Mouse (Mus musculus): ENCODE data around the gene Cpa5. TPM values are rescaled to one million over a fixed set of nuclear protein-coding genes. Genes with fewer than 3 reads are reported as not detected.

The Cpa5 gene
- polyA plus RNA-seq, 1 experiment from 2014 or later: 0.74 TPM

DNA sequence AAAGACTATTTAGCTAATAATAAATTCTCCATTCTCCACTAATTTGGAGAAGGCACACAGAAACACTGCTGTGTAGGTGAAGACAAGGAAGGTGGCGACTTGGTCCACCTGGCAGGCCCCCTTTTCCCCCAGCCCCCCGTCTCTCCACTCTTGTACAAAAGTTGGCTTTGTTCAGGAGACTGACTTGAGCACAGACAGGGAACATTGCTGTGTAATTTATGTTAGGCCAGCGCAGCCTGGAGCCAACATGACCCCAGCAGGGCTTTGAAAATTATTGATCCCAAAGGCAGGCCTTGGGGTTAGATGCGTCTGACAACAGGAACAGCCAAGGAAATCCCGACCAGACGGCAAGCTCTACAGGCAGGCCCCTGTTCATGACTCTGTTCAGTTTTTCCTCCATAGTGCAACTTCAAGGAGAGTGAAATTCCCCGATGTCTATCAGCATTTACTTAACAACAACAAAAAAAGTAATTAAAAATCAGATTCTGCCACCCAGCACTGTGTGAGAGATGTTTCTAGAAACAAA, 6.4 kb upstream of the Cpa5 start:
- WGBS: 75% methylated on average over 7 of the region's 7 CpGs
- no peak overlapping the region for H3K4me2 ChIP-seq (ENCODE audit: low read length)
- no peaks in the 10 kb centered on the region for H3K27me3 ChIP-seq (ENCODE audit: control insufficient read depth, insufficient read depth, low read length)
- no peaks in the 10 kb centered on the region for H3K4me1 ChIP-seq (ENCODE audit: control insufficient read depth in 2 of 2, insufficient read depth in 2 of 2, low read length in 2 of 2)
- ATAC-seq (ENCODE audit: insufficient number of reproducible peaks, insufficient read depth, low FRiP score, low read depth): no peak
- H3K9ac ChIP-seq (ENCODE audit: low read length): no peak overlapping the region
- H3K36me3 ChIP-seq (ENCODE audit: control insufficient read depth, insufficient read depth, low read length): no peaks in the 10 kb centered on the region
- no peak overlapping the region for H3K4me3 ChIP-seq (ENCODE audit: control insufficient read depth in 1 of 2, insufficient read depth in 1 of 2, low read depth in 1 of 2, low read length in 2 of 2)
- H3K9me3 ChIP-seq (ENCODE audit: control insufficient read depth, low read length): no peaks in the 10 kb centered on the region
- no peak overlapping the region for H3K27ac ChIP-seq (replicated peaks in 1 of 2; ENCODE audit: control insufficient read depth in 1 of 2, insufficient read depth in 1 of 2, low read depth in 2 of 2, low read length in 2 of 2)

DNA sequence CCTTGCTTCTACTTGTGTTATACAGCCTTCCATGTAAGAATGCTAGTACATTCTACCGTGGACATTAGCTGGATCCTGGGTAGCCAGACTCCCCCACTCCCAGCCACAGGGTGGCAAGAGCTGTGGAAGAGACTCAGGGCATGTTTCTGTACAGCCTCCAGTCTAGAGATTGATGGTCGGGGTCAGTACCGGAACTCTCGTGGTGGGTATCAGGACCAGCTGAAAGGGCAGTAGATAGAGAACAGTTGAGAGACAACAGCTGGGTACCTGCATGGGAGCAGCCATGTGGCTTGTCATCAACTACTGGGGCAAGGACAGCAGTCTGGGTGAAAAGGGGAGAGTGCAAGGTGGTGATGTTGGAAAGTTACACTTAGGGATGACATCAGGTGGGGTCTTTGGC, 5.7 kb upstream of the Cpa5 start:
- no peaks in the 10 kb centered on the region for H3K36me3 ChIP-seq (ENCODE audit: control insufficient read depth, insufficient read depth, low read length)

DNA sequence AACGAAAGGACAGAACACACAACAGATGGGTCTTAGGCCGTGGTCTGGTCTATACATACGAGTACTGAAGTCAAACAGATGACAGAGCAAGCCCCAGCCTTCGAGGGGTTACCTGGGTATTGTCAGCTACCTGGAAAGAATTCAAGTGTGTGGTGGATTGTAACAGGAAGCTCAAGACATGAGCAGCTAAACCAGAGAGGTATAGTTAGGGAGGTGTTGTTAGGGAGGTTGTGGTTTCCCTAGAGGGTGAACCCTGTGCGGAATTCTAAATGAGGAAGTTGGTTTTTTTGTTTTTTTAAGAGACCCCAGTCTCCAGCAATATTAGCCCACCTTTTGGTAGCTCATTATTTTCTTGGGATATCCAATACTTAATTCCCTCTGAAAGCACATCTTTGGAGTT, 5.1 kb upstream of the Cpa5 start:
- no peak overlapping the region for H3K4me3 ChIP-seq (ENCODE audit: control insufficient read depth in 1 of 2, insufficient read depth in 1 of 2, low read depth in 1 of 2, low read length in 2 of 2)
- no peak for ATAC-seq (ENCODE audit: insufficient number of reproducible peaks, insufficient read depth, low FRiP score, low read depth)
- H3K4me2 ChIP-seq (ENCODE audit: low read length): no peak overlapping the region
- H3K9ac ChIP-seq (ENCODE audit: low read length): no peak overlapping the region
- 81% methylated on average over 5 of the region's 5 CpGs for WGBS
- no peaks in the 10 kb centered on the region for H3K4me1 ChIP-seq (ENCODE audit: control insufficient read depth in 2 of 2, insufficient read depth in 2 of 2, low read length in 2 of 2)
- H3K27me3 ChIP-seq (ENCODE audit: control insufficient read depth, insufficient read depth, low read length): no peaks in the 10 kb centered on the region
- no peaks in the 10 kb centered on the region for H3K36me3 ChIP-seq (ENCODE audit: control insufficient read depth, insufficient read depth, low read length)
- no peak overlapping the region for H3K27ac ChIP-seq (replicated peaks in 1 of 2; ENCODE audit: control insufficient read depth in 1 of 2, insufficient read depth in 1 of 2, low read depth in 2 of 2, low read length in 2 of 2)
- H3K9me3 ChIP-seq (ENCODE audit: control insufficient read depth, low read length): no peaks in the 10 kb centered on the region

More for the DNA sequence above, 5.7 kb upstream of the Cpa5 start:
- Histone ChIP-seq H3K9ac (ENCODE audit: low read length) (no peak overlapping the region), H3K4me1 (ENCODE audit: control insufficient read depth in 2 of 2, insufficient read depth in 2 of 2, low read length in 2 of 2) (no peaks in the 10 kb centered on the region), H3K4me2 (ENCODE audit: low read length) (no peak overlapping the region), H3K27ac (replicated peaks in 1 of 2; ENCODE audit: control insufficient read depth in 1 of 2, insufficient read depth in 1 of 2, low read depth in 2 of 2, low read length in 2 of 2) (no peak overlapping the region), H3K4me3 (ENCODE audit: control insufficient read depth in 1 of 2, insufficient read depth in 1 of 2, low read depth in 1 of 2, low read length in 2 of 2) (no peak overlapping the region), H3K27me3 (ENCODE audit: control insufficient read depth, insufficient read depth, low read length) (no peaks in the 10 kb centered on the region), H3K9me3 (ENCODE audit: control insufficient read depth, low read length) (no peaks in the 10 kb centered on the region)
- WGBS: 80% methylated on average over 4 of the region's 4 CpGs
- ATAC-seq (ENCODE audit: insufficient number of reproducible peaks, insufficient read depth, low FRiP score, low read depth): no peak

DNA sequence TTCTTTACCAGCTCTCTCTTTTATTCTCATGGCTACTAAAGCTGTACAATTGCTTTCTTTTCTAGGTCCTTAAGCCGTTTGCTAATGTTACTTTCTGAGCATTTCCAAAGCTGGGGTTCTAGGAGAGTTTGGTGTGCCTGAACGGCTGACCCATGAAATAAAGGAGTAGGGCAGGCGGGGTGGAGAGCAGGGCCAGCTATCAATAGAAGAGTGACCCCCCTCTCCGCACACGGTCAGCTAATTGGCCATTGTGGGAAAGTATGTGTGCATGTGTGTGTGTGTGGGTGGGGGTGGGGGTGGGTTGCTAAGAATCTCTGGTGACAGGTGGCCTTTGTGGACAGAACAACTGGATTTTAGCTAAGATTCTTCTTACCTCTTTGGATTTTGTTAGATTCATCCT, 402 bp downstream of the Cpa5 start:
- no peaks in the 10 kb centered on the region for H3K36me3 ChIP-seq (ENCODE audit: control insufficient read depth, insufficient read depth, low read length)
- WGBS: 79% methylated on average over 5 of the region's 5 CpGs
- H3K4me1 ChIP-seq (ENCODE audit: control insufficient read depth in 2 of 2, insufficient read depth in 2 of 2, low read length in 2 of 2): peaks cover 3 to 5% of the 10 kb centered on the region in 2 experiments; a peak in 3 of 4 replicates
- H3K9me3 ChIP-seq (ENCODE audit: control insufficient read depth, low read length): no peaks in the 10 kb centered on the region
- no peak overlapping the region for H3K4me3 ChIP-seq (ENCODE audit: control insufficient read depth in 1 of 2, insufficient read depth in 1 of 2, low read depth in 1 of 2, low read length in 2 of 2)
- no peak for ATAC-seq (ENCODE audit: insufficient number of reproducible peaks, insufficient read depth, low FRiP score, low read depth)
- H3K27ac ChIP-seq (replicated peaks in 1 of 2; ENCODE audit: control insufficient read depth in 1 of 2, insufficient read depth in 1 of 2, low read depth in 2 of 2, low read length in 2 of 2): no peak overlapping the region
- H3K4me2 ChIP-seq (ENCODE audit: low read length): no peak overlapping the region
- H3K27me3 ChIP-seq (ENCODE audit: control insufficient read depth, insufficient read depth, low read length): 0 out of 2 replicates have a peak, but pooled peaks cover 3% of the 10 kb centered on the region
- H3K9ac ChIP-seq (ENCODE audit: low read length): no peak overlapping the region

DNA sequence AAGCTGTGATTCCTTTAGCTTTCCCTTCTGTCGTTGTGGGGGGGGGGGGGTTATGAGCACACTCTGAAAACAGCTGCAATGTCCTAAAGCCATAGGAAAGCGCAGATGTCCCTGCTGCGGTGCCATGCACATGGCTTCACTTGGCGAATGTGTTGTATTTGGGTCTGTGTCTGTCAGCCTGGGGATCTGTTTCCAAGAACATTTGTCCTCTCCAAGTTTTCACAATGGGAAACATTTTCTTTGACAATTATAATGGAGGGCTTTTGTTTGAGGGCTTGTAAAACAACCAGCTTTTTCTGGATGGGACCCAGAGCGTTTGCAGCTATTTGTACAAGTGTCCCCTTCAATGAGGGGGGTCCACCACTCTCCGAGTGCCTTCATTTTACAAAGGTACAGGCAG, 3.4 kb downstream of the Cpa5 start:
- Histone ChIP-seq H3K4me1 (ENCODE audit: control insufficient read depth in 2 of 2, insufficient read depth in 2 of 2, low read length in 2 of 2) (peaks cover 24 to 33% of the 10 kb centered on the region in 2 experiments), H3K9me3 (ENCODE audit: control insufficient read depth, low read length) (no peaks in the 10 kb centered on the region), H3K27me3 (ENCODE audit: control insufficient read depth, insufficient read depth, low read length) (0 out of 2 replicates have a peak, but pooled peaks cover 3% of the 10 kb centered on the region), H3K36me3 (ENCODE audit: control insufficient read depth, insufficient read depth, low read length) (no peaks in the 10 kb centered on the region), H3K4me2 (ENCODE audit: low read length) (no peak overlapping the region), H3K4me3 (ENCODE audit: control insufficient read depth in 1 of 2, insufficient read depth in 1 of 2, low read depth in 1 of 2, low read length in 2 of 2) (no peak overlapping the region), H3K9ac (ENCODE audit: low read length) (no peak overlapping the region), H3K27ac (replicated peaks in 1 of 2; ENCODE audit: control insufficient read depth in 1 of 2, insufficient read depth in 1 of 2, low read depth in 2 of 2, low read length in 2 of 2) (no peak overlapping the region)
- 84% methylated on average over 6 of the region's 6 CpGs for WGBS
- no peak for ATAC-seq (ENCODE audit: insufficient number of reproducible peaks, insufficient read depth, low FRiP score, low read depth)

DNA sequence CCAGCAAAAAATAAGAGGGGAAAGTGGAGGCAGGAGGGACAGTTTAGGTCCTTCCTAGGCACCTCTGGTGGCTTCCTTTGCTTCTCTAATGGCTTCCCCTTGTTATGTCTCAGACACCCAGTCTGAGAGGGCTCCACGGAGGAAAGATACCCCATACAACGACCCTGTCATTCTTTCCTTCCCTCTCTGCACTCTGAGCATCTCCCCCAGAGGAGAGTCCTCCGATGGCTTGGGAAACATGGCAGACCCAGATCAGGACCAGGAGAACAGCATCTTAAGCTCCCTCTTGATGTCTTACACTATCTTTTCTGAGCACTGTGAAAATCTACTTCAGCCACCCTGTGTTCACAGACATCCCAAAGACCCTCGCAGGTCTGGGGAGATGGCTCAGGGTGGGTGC, 4.9 kb downstream of the Cpa5 start:
- Histone ChIP-seq H3K9me3 (ENCODE audit: control insufficient read depth, low read length) (no peaks in the 10 kb centered on the region), H3K4me2 (ENCODE audit: low read length) (no peak overlapping the region), H3K27ac (replicated peaks in 1 of 2; ENCODE audit: control insufficient read depth in 1 of 2, insufficient read depth in 1 of 2, low read depth in 2 of 2, low read length in 2 of 2) (no peak overlapping the region), H3K4me3 (ENCODE audit: control insufficient read depth in 1 of 2, insufficient read depth in 1 of 2, low read depth in 1 of 2, low read length in 2 of 2) (no peak overlapping the region), H3K9ac (ENCODE audit: low read length) (no peak overlapping the region), H3K27me3 (ENCODE audit: control insufficient read depth, insufficient read depth, low read length) (0 out of 2 replicates have a peak, but pooled peaks cover 3% of the 10 kb centered on the region), H3K36me3 (ENCODE audit: control insufficient read depth, insufficient read depth, low read length) (no peaks in the 10 kb centered on the region), H3K4me1 (ENCODE audit: control insufficient read depth in 2 of 2, insufficient read depth in 2 of 2, low read length in 2 of 2) (peaks cover 24 to 44% of the 10 kb centered on the region in 2 experiments)
- no peak for ATAC-seq (ENCODE audit: insufficient number of reproducible peaks, insufficient read depth, low FRiP score, low read depth)
- WGBS: 40% methylated on average over 4 of the region's 4 CpGs

DNA sequence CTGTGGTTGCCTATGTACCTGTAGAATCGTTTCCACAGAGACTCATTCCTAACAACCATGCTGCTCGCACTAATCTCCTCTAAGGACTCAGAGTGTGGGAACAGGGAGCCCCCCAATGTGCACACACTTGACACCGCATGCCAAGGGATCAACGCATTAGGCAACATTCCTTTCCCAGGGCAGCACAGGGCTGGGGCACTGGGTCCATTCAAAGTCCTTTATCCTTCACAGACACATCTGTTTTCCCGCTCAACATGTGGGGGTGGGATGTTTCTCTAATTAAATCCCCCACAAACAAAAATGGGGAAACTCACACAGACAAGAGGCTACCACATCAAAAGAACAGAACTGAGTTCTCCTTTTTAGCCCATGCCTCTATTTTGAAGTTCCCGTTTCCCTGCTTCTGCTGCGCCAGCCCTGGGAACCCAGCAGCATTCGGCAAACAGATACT, 5.7 kb downstream of the Cpa5 start:
- Histone ChIP-seq H3K36me3 (ENCODE audit: control insufficient read depth, insufficient read depth, low read length) (no peaks in the 10 kb centered on the region), H3K9ac (ENCODE audit: low read length) (peak overlapping the region; percentile 41; the same call in 1 of the 2 replicates), H3K27ac (replicated peaks in 1 of 2; ENCODE audit: control insufficient read depth in 1 of 2, insufficient read depth in 1 of 2, low read depth in 2 of 2, low read length in 2 of 2) (peak overlapping the region; percentile 24 to 50; a peak in 3 of 4 replicates), H3K4me2 (ENCODE audit: low read length) (peak overlapping the region; percentile 49), H3K9me3 (ENCODE audit: control insufficient read depth, low read length) (no peaks in the 10 kb centered on the region), H3K27me3 (ENCODE audit: control insufficient read depth, insufficient read depth, low read length) (0 out of 2 replicates have a peak, but pooled peaks cover 3% of the 10 kb centered on the region), H3K4me3 (ENCODE audit: control insufficient read depth in 1 of 2, insufficient read depth in 1 of 2, low read depth in 1 of 2, low read length in 2 of 2) (no peak overlapping the region), H3K4me1 (ENCODE audit: control insufficient read depth in 2 of 2, insufficient read depth in 2 of 2, low read length in 2 of 2) (peaks cover 31 to 52% of the 10 kb centered on the region in 2 experiments)
- no peak for ATAC-seq (ENCODE audit: insufficient number of reproducible peaks, insufficient read depth, low FRiP score, low read depth)
- 14% methylated on average over 8 of the region's 8 CpGs for WGBS
